Mouse (Mus musculus): ENCODE data around the gene Ifrd2.

Gene Ifrd2

GRCm38 (mm10) chr9:107575579-107576356 is 11.7 kb upstream of the Ifrd2 start:
- peak; percentile 96 for DNase-seq (ENCODE audit: low read depth, low spot score)

GRCm38 (mm10) chr9:107576357-107577107 is 10.9 kb upstream of the Ifrd2 start, which contains the start of gene Hyal1:
Gene Hyal1 (plus strand): TSS chr9:107576927.
- peak; percentile 96 for DNase-seq (ENCODE audit: low read depth, low spot score)

GRCm38 (mm10) chr9:107577871-107578270 is 9.6 kb upstream of the Ifrd2 start:
- DNase-seq (ENCODE audit: low read depth, low spot score), result no peak

- no peak for DNase-seq (ENCODE audit: low read depth, low spot score)
Observed at GRCm38 (mm10) chr9:107578587-107578986, 8.9 kb upstream of the Ifrd2 start, which contains the start of gene Naa80. Gene Naa80 (plus strand): TSS chr9:107578887.

GRCm38 (mm10) chr9:107579023-107579900 is 8.2 kb upstream of the Ifrd2 start:
- no peak for DNase-seq (ENCODE audit: low read depth, low spot score)

- peak; percentile 93 for DNase-seq (ENCODE audit: low read depth, low spot score)
Observed at GRCm38 (mm10) chr9:107580501-107581317, 6.7 kb upstream of the Ifrd2 start, which contains the start of gene Hyal3. Gene Hyal3 (plus strand): TSS chr9:107580818.

- DNase-seq (ENCODE audit: low read depth, low spot score), result no peak
Observed at GRCm38 (mm10) chr9:107581584-107581983, 5.9 kb upstream of the Ifrd2 start.

GRCm38 (mm10) chr9:107582509-107583062 is 4.9 kb upstream of the Ifrd2 start:
- no peak for DNase-seq (ENCODE audit: low read depth, low spot score)

GRCm38 (mm10) chr9:107583174-107583573 is 4.3 kb upstream of the Ifrd2 start:
- no peak for DNase-seq (ENCODE audit: low read depth, low spot score)

- DNase-seq (ENCODE audit: low read depth, low spot score), result peak; percentile 48
Observed at GRCm38 (mm10) chr9:107586504-107586903, 938 bp upstream of the Ifrd2 start.

GRCm38 (mm10) chr9:107587833-107588639 is 594 bp downstream of the Ifrd2 start:
- no peak for DNase-seq (ENCODE audit: low read depth, low spot score)

GRCm38 (mm10) chr9:107590058-107590772 is 2.8 kb downstream of the Ifrd2 start:
- peak; percentile 71 for DNase-seq (ENCODE audit: low read depth, low spot score)

- DNase-seq (ENCODE audit: low read depth, low spot score), result no peak
Observed at GRCm38 (mm10) chr9:107590773-107591060, 3.3 kb downstream of the Ifrd2 start.

GRCm38 (mm10) chr9:107593101-107593976 is 5.9 kb downstream of the Ifrd2 start:
- DNase-seq (ENCODE audit: low read depth, low spot score), result no peak

GRCm38 (mm10) chr9:107594281-107595062 is 7.0 kb downstream of the Ifrd2 start:
- peak; percentile 93 for DNase-seq (ENCODE audit: low read depth, low spot score)

- DNase-seq (ENCODE audit: low read depth, low spot score), result no peak
Observed at GRCm38 (mm10) chr9:107596619-107597569, 9.5 kb downstream of the Ifrd2 start.

All from ZHBTc4 (cell line).